Mouse (Mus musculus) testis, adult 2 months (tissue): ENCODE results near the gene Sfxn5. TPM values are rescaled to one million over a fixed set of nuclear protein-coding genes. Genes with fewer than 3 reads are reported as not detected.

ENCODE experiments used
- H3K27ac ChIP-seq: fragments of 200-500 bp; 2 replicates; pipeline ENCODE4 v1.5.1; 2012; ENCODE audit warnings: low read depth, low read length; ENCODE audit not compliant: control insufficient read depth, insufficient read depth
- H3K27me3 ChIP-seq: fragments of 200-500 bp; 2 replicates; pipeline ENCODE4 v1.6.1; 2012; ENCODE audit warnings: mild to moderate bottlenecking, low read length, moderate library complexity; ENCODE audit not compliant: control insufficient read depth, insufficient read depth
- H3K36me3 ChIP-seq: fragments of 200-500 bp; 2 replicates; pipeline ENCODE4 v1.6.1; 2012; ENCODE audit warnings: mild to moderate bottlenecking, low read length; ENCODE audit not compliant: control insufficient read depth, insufficient read depth
- H3K4me1 ChIP-seq: fragments of 200-500 bp; 2 replicates; pipeline ENCODE4 v1.6.1; 2012; ENCODE audit warnings: low read length; ENCODE audit not compliant: control insufficient read depth, insufficient read depth
- H3K4me3 ChIP-seq: fragments of 200-500 bp; 2 replicates; pipeline ENCODE4 v1.5.1; 2012; ENCODE audit warnings: low read depth, mild to moderate bottlenecking, low read length, moderate library complexity, mixed read lengths; ENCODE audit not compliant: control insufficient read depth
- CTCF ChIP-seq: fragments of 200-500 bp; IDR thresholded peaks from 2 replicates; pipeline ENCODE4 v1.5.1; 2012; ENCODE audit warnings: low read depth, mild to moderate bottlenecking, inconsistent platforms, low read length, moderate library complexity; ENCODE audit not compliant: control insufficient read depth, insufficient read depth, insufficient replicate concordance
- POLR2A ChIP-seq: fragments of 200-500 bp; IDR thresholded peaks from 2 replicates; pipeline ENCODE4 v1.6.1; 2012; ENCODE audit warnings: low read depth, mild to moderate bottlenecking, inconsistent platforms, low read length, moderate library complexity; ENCODE audit not compliant: control insufficient read depth
- polyA plus RNA-seq: library from polyadenylated mRNA; depleted of rRNA; stranded (reverse); fragments of >200 nt; gene quantifications from 2 replicates; pipeline ENCODE4 v1.2.3, GENCODE M21; 2012; rRNA removed

Gene Sfxn5
- polyA plus RNA-seq, 1 experiment, result 0.80 TPM

DNA sequence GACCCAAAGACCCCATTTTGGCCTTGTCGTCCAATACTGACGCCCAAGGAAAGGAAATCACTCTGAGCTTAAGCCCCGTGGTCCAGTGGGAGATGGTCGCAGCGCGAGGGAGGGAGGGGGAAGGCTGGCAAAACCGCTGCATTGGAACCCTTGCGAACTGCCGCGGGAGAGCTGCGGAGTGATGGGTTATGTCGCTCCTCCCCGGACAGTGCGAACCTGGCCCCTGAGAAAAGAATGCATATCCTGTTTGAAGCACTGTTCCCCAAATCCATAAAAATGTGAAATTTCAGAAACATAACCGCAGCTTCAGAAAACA is 146.5 kb downstream of the Sfxn5 start:
- H3K4me1 ChIP-seq, result peaks cover 14% of the 10 kb centered on the region
- H3K27ac ChIP-seq, result no peak overlapping the region
- H3K36me3 ChIP-seq, result no peaks in the 10 kb centered on the region
- peak overlapping the region; percentile 11 for H3K4me3 ChIP-seq
- peaks cover 15% of the 10 kb centered on the region for H3K27me3 ChIP-seq
- TF ChIP-seq CTCF (no peak), POLR2A (no peak)

DNA sequence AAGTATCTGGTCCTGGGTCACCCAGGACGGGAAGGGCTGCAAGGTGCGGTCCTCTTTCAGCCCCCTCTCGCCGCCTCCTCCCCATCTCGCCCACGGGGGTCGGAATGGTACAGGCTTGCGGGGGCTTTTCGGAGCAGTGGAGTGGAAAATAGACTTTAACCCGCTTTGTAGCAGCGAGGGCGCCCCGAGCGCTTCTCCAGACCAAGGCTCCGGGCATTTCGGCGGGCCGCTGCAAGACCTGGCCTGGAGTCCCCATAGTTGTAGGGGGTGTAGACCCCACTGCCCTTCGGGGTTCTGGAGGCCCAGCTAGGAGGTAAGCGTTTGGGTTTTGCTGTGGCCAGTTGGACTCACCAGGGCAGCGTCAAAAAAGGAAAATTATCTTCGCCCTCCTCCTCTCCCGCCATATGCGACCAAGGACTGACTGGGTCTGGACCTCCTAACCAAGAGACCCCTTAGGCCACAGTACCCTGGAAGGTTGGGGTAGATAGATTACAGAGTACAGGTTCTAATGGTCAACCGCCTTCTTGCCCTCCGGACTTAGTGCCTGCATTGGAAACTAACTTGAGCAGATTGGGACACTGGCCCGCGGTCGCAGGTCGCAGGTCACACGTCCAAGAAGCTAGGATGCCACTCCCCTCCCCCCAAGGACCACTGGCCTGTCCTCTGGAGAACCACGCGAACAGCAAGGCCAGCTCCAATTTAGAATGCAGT is 147.0 kb downstream of the Sfxn5 start:
- Histone ChIP-seq H3K4me3 (peak overlapping the region; percentile 11), H3K27ac (no peak overlapping the region), H3K4me1 (peaks cover 14% of the 10 kb centered on the region), H3K36me3 (no peaks in the 10 kb centered on the region), H3K27me3 (peaks cover 15% of the 10 kb centered on the region)
- no peak for TF ChIP-seq POLR2A
- TF ChIP-seq CTCF, result no peak

DNA sequence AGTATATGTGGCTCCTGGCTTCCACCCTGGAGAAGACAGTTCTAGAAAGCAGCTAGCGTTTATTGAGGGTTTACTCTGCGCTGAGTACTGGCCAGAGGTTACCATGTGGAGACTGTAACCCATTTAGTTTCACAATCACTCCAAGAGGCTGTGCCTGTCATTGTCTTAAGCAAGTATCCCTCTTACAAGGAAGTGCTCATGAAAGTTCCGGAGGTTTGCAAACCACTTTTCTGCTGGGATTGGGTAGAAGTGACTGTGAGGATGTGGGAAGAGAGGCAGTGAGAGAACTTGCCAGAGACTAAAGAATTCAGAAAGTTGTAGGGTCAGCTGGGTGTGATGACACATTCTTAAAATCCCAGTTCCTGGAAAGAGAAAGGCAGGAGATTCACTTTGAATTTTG is 149.3 kb downstream of the Sfxn5 start:
- Histone ChIP-seq H3K4me1 (peaks cover 14% of the 10 kb centered on the region), H3K4me3 (no peak overlapping the region), H3K27ac (no peak overlapping the region), H3K27me3 (peaks cover 10% of the 10 kb centered on the region), H3K36me3 (no peaks in the 10 kb centered on the region)
- TF ChIP-seq POLR2A (no peak), CTCF (no peak)

DNA sequence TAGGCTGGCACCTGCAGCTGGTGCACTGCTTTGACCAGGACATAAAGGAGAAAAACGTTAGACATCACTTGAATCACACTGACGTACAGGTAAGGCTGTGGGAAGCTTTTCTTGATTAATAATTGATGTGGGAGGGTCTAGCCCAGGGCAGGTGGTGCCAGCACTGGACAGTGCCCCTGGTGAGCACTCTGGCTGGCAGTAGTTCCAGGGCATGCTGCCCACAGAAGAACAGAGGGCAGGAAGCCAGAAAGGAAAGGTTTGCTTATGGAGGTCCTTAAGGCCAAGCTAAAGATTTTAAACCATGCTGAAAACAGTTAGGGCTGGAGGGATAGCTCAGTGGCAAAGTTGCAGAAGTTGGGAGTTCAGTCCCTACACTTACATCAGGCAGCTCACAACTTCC is 153.2 kb downstream of the Sfxn5 start:
- TF ChIP-seq CTCF, result no peak
- TF ChIP-seq POLR2A, result no peak
- H3K4me3 ChIP-seq, result no peak overlapping the region
- no peak overlapping the region for H3K27ac ChIP-seq
- H3K27me3 ChIP-seq, result no peaks in the 10 kb centered on the region
- H3K4me1 ChIP-seq, result no peaks in the 10 kb centered on the region
- no peaks in the 10 kb centered on the region for H3K36me3 ChIP-seq

DNA sequence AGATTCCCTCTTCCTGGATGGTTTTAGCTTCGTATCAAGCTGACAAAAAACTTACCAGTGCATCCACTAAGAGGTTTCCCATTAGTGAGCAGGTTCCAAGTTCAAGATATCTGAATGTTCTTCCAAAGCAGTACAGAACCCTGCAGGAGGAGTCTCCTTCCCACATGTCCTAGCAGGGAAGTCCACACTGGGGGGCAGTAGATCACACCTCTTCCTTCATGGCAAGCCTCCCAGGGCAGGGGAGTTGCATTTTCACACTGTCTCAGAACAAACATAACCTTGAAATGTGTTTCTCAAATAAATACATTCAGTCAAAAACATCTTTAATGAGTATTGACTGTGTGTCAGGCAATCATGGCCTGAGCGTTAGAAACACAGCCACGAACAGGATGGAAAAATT is 153.7 kb downstream of the Sfxn5 start:
- TF ChIP-seq CTCF, result no peak
- TF ChIP-seq POLR2A, result no peak
- Histone ChIP-seq H3K4me1 (no peaks in the 10 kb centered on the region), H3K27ac (no peak overlapping the region), H3K27me3 (no peaks in the 10 kb centered on the region), H3K36me3 (no peaks in the 10 kb centered on the region), H3K4me3 (no peak overlapping the region)

DNA sequence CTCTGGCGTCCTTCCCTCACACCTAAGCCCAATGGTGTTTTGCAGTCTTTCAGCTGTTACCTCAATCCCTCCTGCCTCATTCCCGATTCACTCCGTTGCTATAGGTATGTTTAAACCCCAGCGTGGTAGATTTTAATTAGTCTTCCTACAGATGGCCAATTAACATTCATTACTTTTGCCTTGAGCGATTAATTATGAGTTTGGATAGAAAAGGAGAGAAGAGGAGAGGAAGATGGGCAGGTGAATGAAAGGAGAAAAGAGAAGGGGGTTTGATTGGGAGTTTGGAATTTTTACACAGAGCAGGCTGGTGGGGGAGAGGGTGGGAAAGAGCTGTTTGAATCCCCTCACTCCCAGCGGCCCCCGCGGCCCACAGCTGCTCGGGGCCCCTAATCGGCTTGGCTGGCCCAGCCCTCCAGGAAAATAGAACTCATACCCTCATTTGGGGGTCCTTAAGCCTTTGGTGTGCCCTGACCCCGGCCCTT is 167.7 kb downstream of the Sfxn5 start:
- no peaks in the 10 kb centered on the region for H3K27me3 ChIP-seq
- H3K27ac ChIP-seq, result no peak overlapping the region
- no peaks in the 10 kb centered on the region for H3K36me3 ChIP-seq
- no peak overlapping the region; the same call in 1 of the 2 replicates for H3K4me3 ChIP-seq
- TF ChIP-seq CTCF (no peak), POLR2A (no peak)
- peaks cover 9% of the 10 kb centered on the region for H3K4me1 ChIP-seq

Other genes with a start within 250 kb of the Sfxn5 start
- 1.8 and 2.3 TPM in 2 replicates for gene Spr, start 195.7 kb downstream of the Sfxn5 start, polyA plus RNA-seq
- 0.10 and 0.11 TPM in 2 replicates for gene Emx1, start 146.0 kb downstream of the Sfxn5 start, polyA plus RNA-seq
- gene Rab11fip5, start 41.2 kb upstream of the Sfxn5 start, polyA plus RNA-seq, result 160 and 184 TPM in 2 replicates
- not detected in 2 replicates for gene Noto, start 90.5 kb upstream of the Sfxn5 start, polyA plus RNA-seq
- gene Smyd5, start 98.6 kb upstream of the Sfxn5 start, polyA plus RNA-seq, result 10.2 TPM in 2 replicates
- 496 and 501 TPM in 2 replicates for gene Cct7, start 118.1 kb upstream of the Sfxn5 start, polyA plus RNA-seq
- 20.7 and 21.5 TPM in 2 replicates for gene Pradc1, start 118.5 kb upstream of the Sfxn5 start, polyA plus RNA-seq
- gene Fbxo41, start 169.6 kb upstream of the Sfxn5 start, polyA plus RNA-seq, result 0.37 and 0.52 TPM in 2 replicates
- 1.8 and 2.0 TPM in 2 replicates for gene Egr4, start 180.2 kb upstream of the Sfxn5 start, polyA plus RNA-seq